22 mouse cellular contexts compared by ENCODE assay signal in genomic region chr5:43827366-43827765, GRCm38 (mm10). TPM values are rescaled to one million over a fixed set of nuclear protein-coding genes. Genes with fewer than 3 reads are reported as not detected.
"Had no signal": no experiment of that assay in that cellular context is flagged by ENCODE, and none has a peak within 500 bp of the region (broad histone marks: within the 10 kb centered on the region; RNA-seq: fewer than 3 reads in every experiment).

No protein-coding gene starts in this region.

- H3K9ac ChIP-seq: limb, embryonic 13.5 days; liver, embryonic 12.5 days; liver, embryonic 15.5 days; lung, embryonic 15.5 days; neural tube, embryonic 12.5 days; neural tube, embryonic 15.5 days; stomach, embryonic 15.5 days had no signal

- ATAC-seq: intestine, embryonic 16.5 days; liver, embryonic 12.5 days had no signal

- H3K27ac ChIP-seq: limb, embryonic 10.5 days; limb, embryonic 13.5 days; liver, embryonic 12.5 days; liver, embryonic 15.5 days; lung, embryonic 15.5 days; midbrain, embryonic 10.5 days; neural tube, embryonic 12.5 days; neural tube, embryonic 15.5 days; stomach, embryonic 15.5 days had no signal

- H3K27me3 ChIP-seq: limb, embryonic 13.5 days; liver, embryonic 12.5 days; liver, embryonic 15.5 days; lung, embryonic 15.5 days; neural tube, embryonic 12.5 days; neural tube, embryonic 15.5 days; stomach, embryonic 15.5 days had no signal

- DNase-seq: kidney, adult 18-20 months; kidney, adult 9 months; kidney, postnatal 14 days; kidney, postnatal 4 days; liver; lung, adult 18-20 months; lung, postnatal 10 days; lung, postnatal 36 days; midbrain, embryonic 14.5 days; right cerebral cortex, postnatal 25 days; spleen, adult 18-20 months had no signal

- H3K36me3 ChIP-seq: limb, embryonic 10.5 days; limb, embryonic 13.5 days; liver, embryonic 12.5 days; liver, embryonic 15.5 days; lung, embryonic 15.5 days; midbrain, embryonic 10.5 days; neural tube, embryonic 12.5 days; neural tube, embryonic 15.5 days; stomach, embryonic 15.5 days had no signal

- H3K4me2 ChIP-seq: limb, embryonic 13.5 days; liver, embryonic 12.5 days; liver, embryonic 15.5 days; lung, embryonic 15.5 days; neural tube, embryonic 12.5 days; neural tube, embryonic 15.5 days; stomach, embryonic 15.5 days had no signal

- H3K4me3 ChIP-seq: limb, embryonic 10.5 days; limb, embryonic 13.5 days; liver, embryonic 12.5 days; liver, embryonic 15.5 days; lung, embryonic 15.5 days; megakaryocyte, embryonic 14.5 days; midbrain, embryonic 10.5 days; neural tube, embryonic 12.5 days; neural tube, embryonic 15.5 days; stomach, embryonic 15.5 days had no signal

- H3K9me3 ChIP-seq: limb, embryonic 10.5 days; limb, embryonic 13.5 days; liver, embryonic 12.5 days; liver, embryonic 15.5 days; lung, embryonic 15.5 days; megakaryocyte, embryonic 14.5 days; midbrain, embryonic 10.5 days; neural tube, embryonic 12.5 days; neural tube, embryonic 15.5 days; stomach, embryonic 15.5 days had no signal

- H3K4me1 ChIP-seq: limb, embryonic 10.5 days; limb, embryonic 13.5 days; liver, embryonic 12.5 days; liver, embryonic 15.5 days; lung, embryonic 15.5 days; megakaryocyte, embryonic 14.5 days; midbrain, embryonic 10.5 days; neural tube, embryonic 12.5 days; neural tube, embryonic 15.5 days; stomach, embryonic 15.5 days had no signal

RNA-seq across cellular contexts. Expression of gene Bst1, which starts 8.7 kb away (rescaled TPM):
- polyA plus RNA-seq: midbrain, embryonic 10.5 days; midbrain, embryonic 14.5 days; neural tube, embryonic 12.5 days had no signal
